Mouse (Mus musculus): ENCODE measurements around the gene Myo9a.

GRCm38 (mm10) chr9:59938529-59938928 lies 187.8 kb downstream of the Myo9a start:
- TF ChIP-seq CTCF (IDR thresholded peaks at IDR 0.05; ENCODE audit: low read depth) (no peak), EP300 (IDR thresholded peaks at IDR 0.05; ENCODE audit: low read depth) (no peak)

Measured in liver, embryonic 14.5 days (tissue).